Mouse (Mus musculus) heart, postnatal 0 days (tissue): ENCODE data around the gene Azi2.

ENCODE experiments used
- CTCF ChIP-seq: IDR thresholded peaks from 2 replicates; pipeline ENCODE4 v1.5.1; 2016; ENCODE audit warnings: antibody characterized with exemption, control low read depth, low read depth
- EP300 ChIP-seq: IDR thresholded peaks from 2 replicates; pipeline ENCODE4 v1.6.1; 2016; ENCODE audit warnings: antibody characterized with exemption, low read depth

GRCm38 (mm10) chr9:118083834-118084233, 43.5 kb downstream of the Azi2 start:
- TF ChIP-seq CTCF, result no peak
- TF ChIP-seq EP300, result no peak
